Mouse (Mus musculus) testis, postnatal 14 days (tissue): ENCODE measurements around the gene Qtrt1.
A peak's percentile ranks its signal among the peaks of the same experiment; 100 is the strongest.
"Not testable (repeated sequence)": the region's sequence is repeated elsewhere in the genome, so short reads cannot be mapped to it uniquely, and the experiment has no call there.

ENCODE experiments used
- DNase-seq: peaks from one replicate; pipeline ENCODE4 v3.0.0; 2021; ENCODE audit warnings: low spot score

Gene Qtrt1

GRCm38 (mm10) chr9:21451391-21451790, 39.8 kb downstream of the Qtrt1 start:
- DNase-seq = no peak

DNA sequence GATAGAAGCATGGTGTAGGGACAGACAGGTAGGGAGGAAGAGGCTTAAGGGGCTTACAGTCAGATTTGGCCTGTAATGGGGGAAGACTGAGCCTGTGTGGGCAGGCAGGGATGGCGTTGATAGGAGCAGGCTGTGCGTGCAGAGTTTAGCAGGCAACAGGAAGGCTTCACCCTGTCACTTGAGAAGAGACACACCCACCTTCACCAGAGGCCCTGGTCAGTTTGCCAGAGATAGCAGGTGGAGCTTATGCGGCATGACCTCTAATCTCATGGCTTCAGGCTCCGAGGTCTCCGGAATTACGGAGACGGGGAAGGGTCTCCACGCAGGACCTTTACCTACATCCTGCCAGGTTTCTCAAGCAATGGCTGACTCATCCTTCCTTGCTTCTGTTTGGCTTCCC, 40.2 kb downstream of the Qtrt1 start:
- DNase-seq = no peak

DNA sequence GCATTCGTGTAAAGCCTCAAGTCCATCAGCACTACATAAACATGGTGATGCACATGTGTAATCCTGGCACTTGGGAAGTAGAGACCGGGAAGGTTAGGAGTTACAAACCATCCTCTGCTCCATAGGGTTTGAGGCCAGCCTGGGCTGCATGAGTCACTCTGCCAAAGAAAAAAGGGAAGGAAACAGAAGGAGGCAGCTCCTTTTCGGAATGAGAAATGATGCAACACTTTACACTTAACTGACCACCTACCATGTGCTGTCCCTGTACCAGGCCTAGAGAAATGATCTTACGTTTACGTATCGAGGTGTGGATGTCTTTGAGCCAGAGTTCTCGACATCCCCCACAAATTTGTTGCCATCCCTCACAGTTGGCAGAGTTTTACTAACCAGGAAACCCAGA, 41.4 kb downstream of the Qtrt1 start:
- no peak for DNase-seq

- DNase-seq = no peak
These were observed 41.8 kb downstream of the Qtrt1 start for GRCm38 (mm10) chr9:21453459-21453858.

DNA sequence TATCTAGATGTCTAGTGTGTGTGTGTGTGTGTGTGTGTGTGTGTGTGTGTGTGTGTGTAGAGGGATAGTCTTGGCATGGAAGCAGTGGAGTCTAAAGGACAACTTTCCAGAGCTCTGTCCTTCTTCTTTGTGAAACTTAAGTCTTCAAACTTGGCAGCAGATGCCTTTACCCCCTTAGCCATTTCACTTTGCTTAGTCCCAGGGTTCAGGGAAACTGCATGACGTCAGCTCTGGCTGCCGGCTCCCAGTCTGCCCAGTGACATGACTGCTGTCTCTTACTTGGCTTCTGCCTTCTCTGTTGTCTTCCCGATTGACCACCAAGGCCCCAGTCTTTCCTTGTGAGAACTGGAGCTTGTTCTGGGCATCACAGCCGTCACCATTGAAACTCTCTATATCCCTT, 42.9 kb downstream of the Qtrt1 start:
- no peak for DNase-seq

GRCm38 (mm10) chr9:21455103-21455770, 43.6 kb downstream of the Qtrt1 start:
- DNase-seq = no peak

- no peak for DNase-seq
These were observed 44.8 kb downstream of the Qtrt1 start for GRCm38 (mm10) chr9:21456246-21456929.

- no peak for DNase-seq
These were observed 45.4 kb downstream of the Qtrt1 start for GRCm38 (mm10) chr9:21456930-21457634.

DNA sequence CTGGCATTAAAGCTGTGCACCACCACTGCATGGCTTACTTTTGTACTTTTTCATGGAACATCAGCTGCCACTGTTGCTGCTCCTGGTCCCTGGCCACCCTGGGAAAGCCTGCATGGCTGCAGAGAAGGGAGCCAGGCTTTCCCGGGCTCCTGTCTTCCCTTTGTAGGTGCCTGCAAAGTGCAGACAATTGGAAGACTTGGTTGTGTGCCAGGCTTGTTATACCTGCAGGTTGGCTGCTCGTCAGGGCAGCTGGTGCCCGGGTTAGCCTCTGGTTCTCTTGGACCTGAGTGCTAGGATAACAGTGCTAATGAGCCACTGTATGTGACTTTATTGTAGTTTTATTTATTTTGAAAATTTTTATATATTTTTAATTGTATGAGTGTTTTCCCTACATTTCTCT, 47.2 kb downstream of the Qtrt1 start:
- no peak for DNase-seq

GRCm38 (mm10) chr9:21460400-21460940, 48.8 kb downstream of the Qtrt1 start:
- DNase-seq = no peak

DNA sequence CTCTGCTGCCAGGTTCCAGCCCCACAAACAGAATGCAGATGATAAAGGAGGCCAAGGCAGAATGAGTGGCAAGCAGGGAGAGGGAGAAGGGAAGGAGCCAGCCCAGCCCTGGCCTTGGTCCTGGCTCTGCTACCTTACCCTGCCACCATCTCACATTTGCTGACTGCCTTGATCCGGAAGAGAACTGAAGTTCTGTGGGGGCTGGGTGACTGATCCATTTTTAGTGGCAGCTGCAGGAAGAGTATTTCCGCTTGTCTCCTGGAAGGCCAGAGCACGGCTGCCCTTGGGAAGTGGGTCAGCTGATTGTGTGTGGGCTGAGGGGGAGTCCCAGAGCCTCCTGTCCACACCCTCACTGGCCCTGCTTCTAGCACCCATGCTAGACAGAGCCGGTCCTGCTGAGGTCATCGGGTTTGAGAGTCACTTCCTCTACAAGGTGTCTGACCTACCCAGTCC, 51.5 kb downstream of the Qtrt1 start:
- DNase-seq = peak; percentile 49

- no peak for DNase-seq
These were observed 52.3 kb downstream of the Qtrt1 start for GRCm38 (mm10) chr9:21463766-21464564.

GRCm38 (mm10) chr9:21464565-21464928, 52.9 kb downstream of the Qtrt1 start:
- not testable (repeated sequence) for DNase-seq

DNA sequence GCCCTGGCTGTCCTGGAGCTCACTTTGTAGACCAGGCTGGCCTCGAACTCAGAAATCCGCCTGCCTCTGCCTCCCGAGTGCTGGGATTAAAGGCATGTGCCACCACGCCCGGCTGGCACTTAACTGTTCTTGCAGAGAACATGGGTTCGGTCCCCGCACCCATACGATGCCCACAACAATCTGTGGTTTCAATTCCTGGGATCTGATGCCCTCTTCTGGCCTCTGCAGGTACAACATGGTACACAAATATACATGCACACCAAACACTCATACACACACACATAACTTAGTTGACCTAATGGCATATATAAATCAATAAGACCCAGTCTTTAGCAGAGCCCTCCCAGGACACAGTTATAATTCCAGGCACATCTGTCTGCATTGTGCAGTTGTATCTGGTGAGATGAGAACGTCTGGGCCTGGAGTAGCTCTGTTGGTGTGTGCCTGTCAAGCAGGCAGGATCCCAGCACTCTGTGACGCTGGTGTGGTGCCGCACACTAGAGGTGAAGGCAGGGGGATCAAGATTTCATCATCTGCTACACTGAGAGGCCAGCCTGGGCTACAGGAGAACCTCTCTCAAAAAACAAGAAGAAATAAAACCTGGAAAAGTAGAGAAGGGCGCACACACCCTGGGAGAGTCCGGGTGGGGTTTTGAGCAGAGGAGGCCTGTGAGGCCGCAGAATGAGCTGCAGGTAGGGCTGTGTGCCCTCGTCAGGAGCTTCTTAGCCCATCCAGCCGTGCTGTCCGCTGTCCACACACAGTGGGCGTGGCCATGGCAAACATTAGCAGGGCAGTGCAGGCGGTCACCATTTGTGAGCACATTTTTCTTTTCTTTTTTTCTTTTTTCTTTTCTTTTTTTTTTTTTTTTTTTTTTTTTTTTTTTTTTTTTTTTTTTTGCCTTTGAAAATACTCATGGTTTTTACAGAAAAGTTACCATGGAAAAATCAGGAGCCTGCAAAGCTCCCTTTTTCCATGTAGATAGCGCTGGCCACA, 57.7 kb downstream of the Qtrt1 start:
- no peak for DNase-seq
